8 mouse cellular contexts compared by ENCODE assay signal in the genomic region with DNA sequence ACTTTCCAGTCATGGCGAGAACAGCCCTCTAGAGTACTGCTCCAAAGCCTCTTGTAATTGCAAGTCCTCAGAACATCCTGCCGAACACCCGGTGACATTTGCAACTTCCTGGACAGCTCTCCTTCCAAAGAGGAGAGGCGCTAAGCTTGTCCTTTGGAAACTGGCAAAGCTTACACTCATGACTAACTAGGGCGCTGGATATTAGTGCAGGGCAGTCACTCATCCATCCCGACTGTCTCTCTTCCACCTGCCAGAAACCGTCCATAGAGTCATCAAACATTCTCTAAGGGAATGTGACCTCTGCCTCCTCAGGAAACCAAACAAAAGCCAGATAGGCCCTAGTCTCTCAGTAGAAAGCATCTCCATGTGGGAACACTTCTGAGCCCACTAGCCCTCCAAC. TPM values are rescaled to one million over a fixed set of nuclear protein-coding genes. Genes with fewer than 3 reads are reported as not detected.
DNase-seq lines count a peak whose midpoint lies in the region; ATAC-seq and TF ChIP-seq lines count a peak whose summit lies in the region.
"Had no signal": no experiment of that assay in that cellular context is flagged by ENCODE, and none has a peak within 500 bp of the region (broad histone marks: within the 10 kb centered on the region; RNA-seq: fewer than 3 reads in every experiment).

No protein-coding gene starts in this region.

- H3K4me1 ChIP-seq in hindbrain, embryonic 15.5 days (replicated peaks) = peaks cover 33% of the 10 kb centered on the region
- no peaks in the 10 kb centered on the region for H3K4me1 ChIP-seq in hindbrain, embryonic 11.5 days (replicated peaks; ENCODE audit: control insufficient read depth, insufficient read depth, low read length)
- H3K4me1 ChIP-seq in cortical plate, adult 2 months (ENCODE audit: control insufficient read depth, insufficient read depth, low read length) = peaks cover 11% of the 10 kb centered on the region
- H3K4me1 ChIP-seq in hindbrain, embryonic 16.5 days (ENCODE audit: control insufficient read depth, insufficient read depth, low read depth, low read length) = peaks cover 19% of the 10 kb centered on the region
- H3K4me1 ChIP-seq in midbrain, embryonic 15.5 days = peaks cover 18% of the 10 kb centered on the region

- no peaks in the 10 kb centered on the region for H3K9me3 ChIP-seq in hindbrain, embryonic 15.5 days
- H3K9me3 ChIP-seq in hindbrain, embryonic 11.5 days (ENCODE audit: control insufficient read depth, low read length) = no peaks in the 10 kb centered on the region
- H3K9me3 ChIP-seq in hindbrain, embryonic 16.5 days (ENCODE audit: control insufficient read depth, low read length) = no peaks in the 10 kb centered on the region
- H3K9me3 ChIP-seq in midbrain, embryonic 15.5 days = no peaks in the 10 kb centered on the region
- H3K9me3 ChIP-seq: liver, embryonic 12.5 days had no signal

- ATAC-seq in hindbrain, embryonic 15.5 days (ENCODE audit: low FRiP score, low read depth) = no peak
- no peak for ATAC-seq in hindbrain, embryonic 11.5 days (ENCODE audit: low FRiP score)
- ATAC-seq in hindbrain, embryonic 16.5 days = no peak
- no peak for ATAC-seq in midbrain, embryonic 15.5 days (replicated peaks)
- ATAC-seq in activated CD4-positive, CD25-positive, alpha-beta regulatory T cell, adult 4 months = no peak
- ATAC-seq: liver, embryonic 12.5 days had no signal

- no peak overlapping the region for H3K9ac ChIP-seq in hindbrain, embryonic 15.5 days
- H3K9ac ChIP-seq in hindbrain, embryonic 11.5 days (ENCODE audit: low read depth, low read length) = no peak overlapping the region
- no peak overlapping the region for H3K9ac ChIP-seq in hindbrain, embryonic 16.5 days (ENCODE audit: low read depth, low read length)
- H3K9ac ChIP-seq in midbrain, embryonic 15.5 days = no peak overlapping the region
- H3K9ac ChIP-seq: liver, embryonic 12.5 days had no signal

- no peaks in the 10 kb centered on the region for H3K36me3 ChIP-seq in hindbrain, embryonic 15.5 days
- no peaks in the 10 kb centered on the region for H3K36me3 ChIP-seq in hindbrain, embryonic 11.5 days (ENCODE audit: control insufficient read depth, insufficient read depth, low read length)
- no peaks in the 10 kb centered on the region for H3K36me3 ChIP-seq in hindbrain, embryonic 16.5 days (ENCODE audit: control insufficient read depth, insufficient read depth, low read length)
- H3K36me3 ChIP-seq in midbrain, embryonic 15.5 days (replicated peaks) = no peaks in the 10 kb centered on the region
- H3K36me3 ChIP-seq: liver, embryonic 12.5 days had no signal

- H3K27me3 ChIP-seq in hindbrain, embryonic 15.5 days = peaks cover 2% of the 10 kb centered on the region; the same call in 1 of the 2 replicates
- 0 out of 2 replicates have a peak, but pooled peaks cover 2% of the 10 kb centered on the region for H3K27me3 ChIP-seq in hindbrain, embryonic 11.5 days (ENCODE audit: control insufficient read depth, insufficient read depth, low read length)
- H3K27me3 ChIP-seq in hindbrain, embryonic 16.5 days (replicated peaks; ENCODE audit: control insufficient read depth, insufficient read depth, low read length) = no peaks in the 10 kb centered on the region; the same call in 1 of the 2 replicates
- no peaks in the 10 kb centered on the region; the same call in 1 of the 2 replicates for H3K27me3 ChIP-seq in midbrain, embryonic 15.5 days (replicated peaks)

- H3K27ac ChIP-seq in hindbrain, embryonic 15.5 days (replicated peaks) = no peak overlapping the region
- no peak overlapping the region for H3K27ac ChIP-seq in hindbrain, embryonic 11.5 days (ENCODE audit: low read depth, low read length)
- H3K27ac ChIP-seq in cortical plate, adult 2 months (ENCODE audit: insufficient read depth, low read length) = no peak overlapping the region
- H3K27ac ChIP-seq in hindbrain, embryonic 16.5 days (ENCODE audit: low read depth, low read length) = no peak overlapping the region
- H3K27ac ChIP-seq in midbrain, embryonic 15.5 days = no peak overlapping the region
- H3K27ac ChIP-seq: liver, embryonic 12.5 days had no signal

- no peak for TF ChIP-seq POLR2A in cortical plate, adult 2 months (IDR thresholded peaks at IDR 0.05; ENCODE audit: extremely low read depth, insufficient read depth, low read length)

- TF ChIP-seq CTCF in cortical plate, adult 2 months (IDR thresholded peaks at IDR 0.05; ENCODE audit: extremely low read depth, insufficient read depth, low read length) = no peak

- H3K4me3 ChIP-seq in hindbrain, embryonic 15.5 days = peak overlapping the region; percentile 10; the same call in 1 of the 2 replicates
- no peak overlapping the region for H3K4me3 ChIP-seq in hindbrain, embryonic 11.5 days (ENCODE audit: low read depth, low read length)
- peak overlapping the region; percentile 94 for H3K4me3 ChIP-seq in cortical plate, adult 2 months (ENCODE audit: insufficient read depth, low read length)
- no peak overlapping the region for H3K4me3 ChIP-seq in hindbrain, embryonic 16.5 days (ENCODE audit: low read length)
- no peak overlapping the region for H3K4me3 ChIP-seq in midbrain, embryonic 15.5 days
- H3K4me3 ChIP-seq: liver, embryonic 12.5 days had no signal

- WGBS in hindbrain, embryonic 15.5 days = 64% methylated on average over 7 of the region's 7 CpGs
- WGBS in hindbrain, embryonic 11.5 days = 74% methylated on average over 7 of the region's 7 CpGs
- WGBS in hindbrain, embryonic 16.5 days = 64% methylated on average over 7 of the region's 7 CpGs
- WGBS in midbrain, embryonic 15.5 days = 73% methylated on average over 7 of the region's 7 CpGs

- H3K4me2 ChIP-seq in hindbrain, embryonic 15.5 days = peak overlapping the region; percentile 98
- no peak overlapping the region for H3K4me2 ChIP-seq in hindbrain, embryonic 11.5 days (replicated peaks; ENCODE audit: low read depth, low read length)
- H3K4me2 ChIP-seq in hindbrain, embryonic 16.5 days (ENCODE audit: low read length) = peak overlapping the region; percentile 40
- H3K4me2 ChIP-seq in midbrain, embryonic 15.5 days = peak overlapping the region; percentile 98
- H3K4me2 ChIP-seq: liver, embryonic 12.5 days had no signal

- no peak for DNase-seq in hindbrain, embryonic 11.5 days (ENCODE audit: low spot score)
- DNase-seq in cerebellum, adult 18-20 months = no peak

RNA-seq across cellular contexts. Expression of a gene that starts 3.6 kb away (rescaled TPM):
- 17.6 and 17.7 TPM in 2 replicates for polyA plus RNA-seq in hindbrain, embryonic 15.5 days (2015; fragmentation: Nextera tagmentation; extraction: Ambion mirVana)
- 4.1 and 5.2 TPM in 2 replicates for polyA plus RNA-seq in hindbrain, embryonic 11.5 days (2014; fragmentation: Nextera tagmentation; extraction: Ambion mirVana)
- polyA plus RNA-seq in cortical plate, adult 2 months (2012; rRNA removed) = 27.9 and 31.7 TPM in 2 replicates
- 18.6 and 20.9 TPM in 2 replicates for polyA plus RNA-seq in hindbrain, embryonic 16.5 days (2015; fragmentation: Nextera tagmentation; extraction: Ambion mirVana)
- 16.8 and 17.9 TPM in 2 replicates for polyA plus RNA-seq in midbrain, embryonic 15.5 days (2015; fragmentation: Nextera tagmentation; extraction: Ambion mirVana)
- not detected for polyA plus RNA-seq in activated CD4-positive, CD25-positive, alpha-beta regulatory T cell, adult 4 months (2017; shearing (Covaris generic))

Comparison
In these comparisons a context has a peak if more than half of its experiments do, and no peak if none do; other contexts are left out.
1. H3K4me3 ChIP-seq: peak in hindbrain, embryonic 15.5 days (single experiment) and cortical plate, adult 2 months (single experiment); none in hindbrain, embryonic 11.5 days (single experiment), hindbrain, embryonic 16.5 days (single experiment) and midbrain, embryonic 15.5 days (single experiment).